Mouse (Mus musculus) lung, postnatal 0 days (tissue): Measurements from ENCODE around the gene Rab43.

Experiments used
- CTCF ChIP-seq: IDR thresholded peaks from 2 replicates; pipeline ENCODE4 v1.5.1; 2016; ENCODE audit warnings: antibody characterized with exemption, mild to moderate bottlenecking
- EP300 ChIP-seq: IDR thresholded peaks from 2 replicates; pipeline ENCODE4 v1.6.1; 2016; ENCODE audit warnings: antibody characterized with exemption, mild to moderate bottlenecking, control low read depth

GRCm38 (mm10) chr6:87809144-87809543, 2.8 kb downstream of the Rab43 start:
- TF ChIP-seq CTCF (no peak), EP300 (no peak)
